Mouse (Mus musculus) heart, embryonic 16.5 days (tissue): ENCODE results near the gene Wdr4. TPM values are rescaled to one million over a fixed set of nuclear protein-coding genes. Genes with fewer than 3 reads are reported as not detected.

ENCODE experiments used
- ATAC-seq: fragments of 200-750 bp; cut with Nextera tagmentation; replicated peaks from 2 replicates; pipeline ENCODE4 v1.8.0; 2017; ENCODE audit warnings: moderate number of reproducible peaks; ENCODE audit not compliant: insufficient read depth, low FRiP score; ENCODE audit errors: extremely low read depth
- H3K27ac ChIP-seq: fragments of 300-500 bp; sonication (generic); 2 replicates; pipeline ENCODE4 v1.5.1; 2014; ENCODE audit warnings: mild to moderate bottlenecking, low read length, control low read depth, moderate library complexity
- H3K27me3 ChIP-seq: fragments of 300-500 bp; sonication (generic); 2 replicates; pipeline ENCODE4 v1.6.1; 2014; ENCODE audit warnings: low read length, mixed read lengths; ENCODE audit not compliant: control insufficient read depth, insufficient read depth
- H3K36me3 ChIP-seq: fragments of 300-500 bp; sonication (generic); 2 replicates; pipeline ENCODE4 v1.6.1; 2014; ENCODE audit not compliant: control insufficient read depth, insufficient read depth
- H3K4me1 ChIP-seq: fragments of 300-500 bp; sonication (generic); 2 replicates; pipeline ENCODE4 v1.6.1; 2014; ENCODE audit warnings: low read length, mixed read lengths; ENCODE audit not compliant: control insufficient read depth, insufficient read depth
- H3K4me2 ChIP-seq: fragments of 300-500 bp; sonication (generic); 2 replicates; pipeline ENCODE4 v1.6.1; 2014; ENCODE audit warnings: low read depth, mild to moderate bottlenecking, control low read depth, low read length
- H3K4me3 ChIP-seq: fragments of 300-500 bp; sonication (generic); 2 replicates; pipeline ENCODE4 v1.5.1; 2014; ENCODE audit warnings: mild to moderate bottlenecking, control low read depth, low read length
- H3K9ac ChIP-seq: fragments of 300-500 bp; sonication (generic); 2 replicates; pipeline ENCODE4 v1.6.1; 2014; ENCODE audit warnings: low read length, control low read depth
- H3K9me3 ChIP-seq: fragments of 300-500 bp; sonication (generic); replicated peaks from 2 replicates; pipeline ENCODE4 v1.6.1; 2016; ENCODE audit warnings: low read length; ENCODE audit not compliant: control insufficient read depth
- WGBS: fragments of 180-500 bp; shearing (Covaris S2); extraction: QIAGEN DNeasy Blood & Tissue Kit; methylation state at CpG from one replicate; pipeline ENCODE4 v1.1.7; 2014; 5-methylcytosine and 5-hydroxymethylcytosine counted together
- polyA plus RNA-seq: library from polyadenylated mRNA; unstranded; fragments of >200 nt; fragmentation: Nextera tagmentation; extraction: Ambion mirVana; gene quantifications from 2 replicates; pipeline ENCODE4 v1.2.1, GENCODE M21; 2015

Wdr4 gene
- polyA plus RNA-seq, 1 experiment from 2014 or later = 21.8 TPM

DNA sequence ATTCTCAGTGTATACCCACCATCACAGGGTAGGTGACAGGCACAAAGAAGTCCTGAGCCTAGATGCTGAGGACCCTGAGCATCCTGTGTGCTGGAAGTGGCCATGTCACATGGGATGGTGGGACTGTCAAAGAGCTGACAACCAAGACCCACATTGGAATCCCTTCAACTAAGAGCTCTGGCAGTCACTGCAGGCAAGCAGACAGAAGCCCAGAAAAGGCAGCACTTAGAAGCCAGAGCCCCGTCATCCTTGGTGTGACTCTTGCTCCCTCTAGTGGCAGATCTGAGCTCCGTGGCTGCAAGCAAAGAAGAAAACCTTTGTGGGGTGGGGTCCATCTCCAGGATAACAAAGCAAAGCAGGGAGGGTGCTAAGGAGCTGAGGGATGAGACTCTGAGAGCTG is 27.4 kb downstream of the Wdr4 start:
- no peak for ATAC-seq

DNA sequence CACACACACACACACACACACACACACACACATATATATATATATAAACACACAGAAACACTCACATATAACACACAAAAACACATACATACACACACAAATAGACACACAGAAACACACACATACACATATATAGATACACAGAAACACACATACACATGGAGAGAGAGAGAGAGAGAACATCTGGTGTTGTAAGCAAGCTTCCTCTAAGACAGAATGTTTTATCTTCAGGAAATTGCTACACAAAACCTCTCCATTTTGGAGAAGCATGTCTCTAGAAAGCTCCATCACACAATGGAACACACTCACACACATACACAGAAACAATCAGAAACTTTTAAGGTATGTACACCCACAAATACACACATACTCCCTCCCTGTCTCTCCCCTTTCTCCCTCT is 28.4 kb downstream of the Wdr4 start:
- Histone ChIP-seq H3K4me2 (no peak overlapping the region), H3K27ac (no peak overlapping the region), H3K27me3 (no peaks in the 10 kb centered on the region), H3K4me1 (no peaks in the 10 kb centered on the region), H3K36me3 (peaks cover 4% of the 10 kb centered on the region), H3K9ac (no peak overlapping the region), H3K4me3 (no peak overlapping the region), H3K9me3 (no peaks in the 10 kb centered on the region)
- no peak for ATAC-seq

More for the DNA sequence above, 27.4 kb downstream of the Wdr4 start:
- Histone ChIP-seq H3K9me3 (no peaks in the 10 kb centered on the region), H3K27me3 (no peaks in the 10 kb centered on the region), H3K4me3 (no peak overlapping the region), H3K36me3 (peaks cover 10% of the 10 kb centered on the region), H3K27ac (no peak overlapping the region), H3K4me2 (no peak overlapping the region), H3K9ac (no peak overlapping the region), H3K4me1 (no peaks in the 10 kb centered on the region)
- WGBS = 0% methylated on average over 2 of the region's 2 CpGs

DNA sequence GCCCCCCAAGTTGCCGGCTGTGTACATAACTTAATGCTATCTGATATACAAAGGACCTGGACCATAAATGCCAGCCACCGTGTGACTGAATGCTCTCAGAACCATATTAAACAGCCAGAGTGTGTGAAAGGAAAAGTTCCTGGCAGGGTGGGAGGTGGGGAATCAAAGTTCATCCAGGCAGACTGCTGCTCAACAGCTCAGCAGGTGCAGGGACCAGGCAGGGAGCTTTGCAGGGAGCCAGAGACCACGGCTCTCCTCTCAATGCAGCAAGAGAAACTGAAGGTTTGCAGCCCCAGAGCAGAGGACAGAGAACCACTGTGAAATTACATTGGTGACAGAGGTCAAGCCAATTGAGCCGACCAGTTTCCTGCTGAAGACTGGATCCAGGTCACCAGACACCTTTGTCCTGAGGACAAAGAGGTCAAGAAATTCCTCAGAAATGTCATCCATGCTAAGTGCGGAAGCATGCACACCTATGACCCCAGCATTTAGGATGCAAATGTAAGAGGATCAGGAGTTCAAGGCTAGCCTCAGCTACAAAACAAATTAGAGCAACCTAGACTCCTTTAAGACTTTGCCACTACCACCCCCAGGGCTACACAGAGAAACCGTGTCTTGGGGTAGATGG is 32.2 kb downstream of the Wdr4 start:
- no peaks in the 10 kb centered on the region for H3K4me1 ChIP-seq
- H3K27ac ChIP-seq = no peak overlapping the region
- H3K27me3 ChIP-seq = no peaks in the 10 kb centered on the region
- ATAC-seq = no peak
- no peaks in the 10 kb centered on the region for H3K9me3 ChIP-seq
- H3K9ac ChIP-seq = no peak overlapping the region
- no peak overlapping the region for H3K4me2 ChIP-seq
- 53% methylated on average over 6 of the region's 6 CpGs for WGBS
- no peak overlapping the region for H3K4me3 ChIP-seq
- no peaks in the 10 kb centered on the region for H3K36me3 ChIP-seq

DNA sequence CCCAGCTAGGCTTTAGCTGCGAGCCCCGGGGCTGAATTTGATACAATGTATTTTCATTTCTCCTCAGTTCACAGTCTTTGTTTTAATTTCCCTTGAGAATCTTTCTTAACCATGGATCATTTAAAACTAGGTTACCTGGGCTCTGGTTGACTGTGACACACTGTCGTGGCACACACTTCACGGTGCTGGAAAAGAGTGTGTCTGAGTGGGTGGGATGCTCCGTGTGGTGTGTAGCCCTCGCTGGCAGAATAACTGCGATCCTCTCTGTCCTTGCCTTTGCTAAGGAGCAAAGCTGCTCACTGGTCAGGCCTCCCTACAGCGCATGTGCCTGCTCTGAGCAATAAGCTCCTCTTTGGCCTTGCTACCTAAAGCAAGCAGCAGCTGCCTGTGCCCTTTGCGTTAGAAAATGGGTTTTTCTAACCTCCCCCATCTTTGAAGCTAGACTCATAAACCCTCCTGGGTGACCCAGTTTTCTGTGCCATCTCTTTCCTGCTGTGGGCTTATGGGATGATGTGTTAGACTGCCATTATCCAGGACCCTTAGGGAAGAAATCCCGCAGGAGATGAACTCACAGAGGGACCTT is 33.1 kb downstream of the Wdr4 start:
- H3K4me2 ChIP-seq = no peak overlapping the region
- no peaks in the 10 kb centered on the region for H3K4me1 ChIP-seq
- no peaks in the 10 kb centered on the region for H3K27me3 ChIP-seq
- no peaks in the 10 kb centered on the region for H3K9me3 ChIP-seq
- no peak overlapping the region for H3K27ac ChIP-seq
- H3K9ac ChIP-seq = no peak overlapping the region
- ATAC-seq = no peak
- 86% methylated on average over 10 of the region's 10 CpGs for WGBS
- H3K36me3 ChIP-seq = no peaks in the 10 kb centered on the region
- no peak overlapping the region for H3K4me3 ChIP-seq

DNA sequence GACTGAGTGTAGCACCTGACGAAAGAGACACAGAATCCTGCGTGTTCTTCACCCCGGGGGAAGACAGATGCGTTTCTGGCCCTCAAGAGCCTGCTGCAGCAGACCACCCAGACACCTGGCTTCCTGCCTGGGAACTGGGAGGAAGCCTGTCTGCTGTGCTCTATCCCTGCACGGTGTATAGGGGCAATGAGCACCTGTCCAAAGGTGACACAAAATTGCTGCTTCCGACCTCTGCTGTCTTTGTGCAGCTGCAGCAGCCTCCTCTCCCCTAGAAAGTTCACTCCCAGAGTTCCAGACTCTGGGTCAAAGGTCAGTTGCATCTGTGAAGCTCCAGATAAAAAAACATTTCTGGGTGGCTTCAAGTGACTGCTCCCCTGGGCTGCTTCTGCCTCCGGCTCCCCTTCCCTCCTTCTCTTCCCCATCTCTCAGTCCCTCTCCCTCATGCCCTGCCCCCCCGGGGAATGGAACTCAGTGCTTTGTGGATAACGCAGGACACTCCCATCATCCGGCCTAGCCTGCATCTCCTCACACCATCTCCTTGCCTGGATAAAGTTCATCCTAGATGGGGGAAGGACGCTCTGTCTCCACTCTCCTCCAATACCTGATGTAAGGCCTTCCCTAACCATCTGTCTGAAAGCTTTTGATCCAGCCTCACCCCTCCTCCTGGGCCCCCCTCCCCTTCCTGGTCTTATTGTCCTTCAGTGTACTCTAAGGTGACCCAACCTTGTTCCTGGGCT is 40.5 kb downstream of the Wdr4 start:
- H3K27me3 ChIP-seq = no peaks in the 10 kb centered on the region
- no peak for ATAC-seq
- H3K4me1 ChIP-seq = no peaks in the 10 kb centered on the region
- H3K36me3 ChIP-seq = no peaks in the 10 kb centered on the region
- 51% methylated on average over 11 of the region's 11 CpGs for WGBS
- no peak overlapping the region for H3K4me2 ChIP-seq
- no peak overlapping the region for H3K27ac ChIP-seq
- no peak overlapping the region for H3K9ac ChIP-seq
- H3K4me3 ChIP-seq = no peak overlapping the region
- no peaks in the 10 kb centered on the region for H3K9me3 ChIP-seq

DNA sequence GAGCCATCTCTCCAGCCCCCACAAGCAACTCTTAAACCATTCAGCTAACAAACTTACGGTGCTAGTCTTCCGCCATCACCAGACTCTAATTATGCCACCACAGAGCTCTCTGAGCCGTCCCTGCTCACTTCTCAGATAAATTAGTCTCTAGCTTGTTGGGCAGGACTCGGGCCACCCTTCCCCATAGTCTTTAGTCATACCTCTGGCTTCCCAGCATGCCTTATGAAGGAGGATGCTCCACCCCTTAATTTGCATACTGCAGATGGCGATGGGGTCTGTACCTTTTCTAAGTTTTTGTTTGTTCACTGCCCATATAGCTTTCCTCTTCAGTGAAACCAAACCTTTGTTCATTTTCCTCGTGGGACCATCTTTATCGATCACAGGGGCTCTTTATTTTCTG is 41.2 kb downstream of the Wdr4 start:
- Histone ChIP-seq H3K9ac (no peak overlapping the region), H3K27me3 (no peaks in the 10 kb centered on the region), H3K9me3 (no peaks in the 10 kb centered on the region), H3K27ac (no peak overlapping the region), H3K4me1 (no peaks in the 10 kb centered on the region), H3K36me3 (no peaks in the 10 kb centered on the region), H3K4me2 (no peak overlapping the region), H3K4me3 (no peak overlapping the region)
- ATAC-seq = no peak
- 81% methylated on average over 7 of the region's 7 CpGs for WGBS

DNA sequence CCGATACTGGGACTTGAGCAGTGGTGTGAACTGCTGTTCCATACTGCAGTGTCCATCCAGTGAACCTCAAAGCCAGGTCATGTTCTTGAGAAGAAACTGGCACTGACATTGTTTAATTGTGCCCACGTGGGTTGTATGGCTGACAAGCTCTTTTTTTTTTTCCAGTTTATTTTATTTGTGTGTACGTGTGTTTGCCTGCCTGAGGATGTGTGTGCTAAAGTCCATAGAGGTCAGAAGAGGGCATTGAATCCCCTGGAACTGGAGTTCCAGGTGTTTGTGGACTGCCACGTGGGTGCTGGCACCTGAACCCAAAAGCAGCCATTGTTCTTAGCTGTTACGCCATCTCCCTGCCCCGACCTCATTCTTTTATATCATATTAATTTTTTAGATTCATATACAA is 45.4 kb downstream of the Wdr4 start:
- no peak overlapping the region for H3K27ac ChIP-seq
- ATAC-seq = no peak

DNA sequence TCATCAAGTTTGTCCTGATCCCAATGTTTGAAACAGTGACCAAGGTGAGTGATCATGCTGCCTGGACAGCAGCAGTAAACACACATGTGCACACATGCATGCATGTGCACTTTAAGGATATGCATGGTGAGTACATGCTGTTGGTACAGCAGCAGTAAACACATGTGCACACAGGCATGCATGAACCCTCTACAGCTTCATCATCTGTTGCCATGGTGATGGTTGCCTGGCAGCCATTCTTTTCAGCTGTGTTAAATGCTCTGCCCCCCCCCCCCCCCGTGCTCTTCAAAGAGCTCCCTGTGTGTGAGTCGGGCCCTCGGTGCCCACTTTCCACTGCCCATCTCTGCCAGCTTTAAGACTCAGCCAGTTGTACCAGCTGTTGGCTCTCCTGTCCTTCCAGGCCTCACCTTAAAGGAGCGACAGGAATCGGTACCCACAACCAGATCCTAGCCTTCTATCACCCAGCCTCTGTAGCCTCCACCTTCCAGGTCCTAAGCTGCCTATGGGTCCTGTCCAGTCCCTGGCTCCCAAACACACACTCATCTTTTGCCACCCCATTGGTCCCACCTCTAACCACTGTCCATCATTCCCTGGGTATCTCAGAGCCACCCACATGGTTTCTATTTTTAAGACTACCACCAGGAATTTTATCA is 48.9 kb downstream of the Wdr4 start:
- no peak for ATAC-seq
- WGBS = 90% methylated on average over 5 of the region's 5 CpGs
- Histone ChIP-seq H3K9ac (no peak overlapping the region), H3K36me3 (0 out of 2 replicates have a peak, but pooled peaks cover 3% of the 10 kb centered on the region), H3K4me1 (no peaks in the 10 kb centered on the region), H3K4me2 (no peak overlapping the region), H3K4me3 (no peak overlapping the region), H3K27me3 (no peaks in the 10 kb centered on the region), H3K27ac (no peak overlapping the region), H3K9me3 (no peaks in the 10 kb centered on the region)

More for the DNA sequence above, 45.4 kb downstream of the Wdr4 start:
- H3K4me2 ChIP-seq = no peak overlapping the region
- no peak overlapping the region for H3K4me3 ChIP-seq
- no peaks in the 10 kb centered on the region for H3K27me3 ChIP-seq
- H3K4me1 ChIP-seq = no peaks in the 10 kb centered on the region
- H3K9ac ChIP-seq = no peak overlapping the region
- no peaks in the 10 kb centered on the region for H3K36me3 ChIP-seq
- no peaks in the 10 kb centered on the region for H3K9me3 ChIP-seq
- WGBS = 79% methylated on average over 6 of the region's 6 CpGs

DNA sequence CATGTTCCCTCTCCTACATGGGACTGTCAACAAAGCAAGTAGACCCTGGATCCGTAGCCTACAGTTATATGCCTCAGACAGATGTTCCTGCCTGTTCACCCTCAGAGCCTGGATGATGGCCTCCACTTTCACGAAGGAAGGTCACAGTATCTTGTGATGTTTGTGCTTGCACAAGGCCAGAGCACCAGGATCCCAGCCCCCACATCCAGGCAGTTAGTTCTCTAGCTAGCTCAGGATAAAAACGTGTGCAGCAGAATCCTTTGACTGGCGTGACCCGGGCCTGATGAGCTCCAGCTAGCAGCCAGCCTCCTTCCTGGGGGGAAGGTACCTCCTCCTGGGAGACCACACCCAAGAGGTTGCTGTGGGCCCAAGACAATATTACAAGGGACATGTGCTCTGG is 51.3 kb downstream of the Wdr4 start:
- H3K4me1 ChIP-seq = no peaks in the 10 kb centered on the region
- H3K9ac ChIP-seq = no peak overlapping the region
- H3K27me3 ChIP-seq = no peaks in the 10 kb centered on the region
- ATAC-seq = no peak
- no peak overlapping the region for H3K27ac ChIP-seq
- no peak overlapping the region for H3K4me2 ChIP-seq
- H3K4me3 ChIP-seq = no peak overlapping the region
- H3K9me3 ChIP-seq = no peaks in the 10 kb centered on the region
- 0 out of 2 replicates have a peak, but pooled peaks cover 3% of the 10 kb centered on the region for H3K36me3 ChIP-seq
- WGBS = 56% methylated on average over 5 of the region's 5 CpGs
